Mouse (Mus musculus) G1E (cell line): ENCODE measurements around the gene Samd10. TPM values are rescaled to one million over a fixed set of nuclear protein-coding genes. Genes with fewer than 3 reads are reported as not detected.

Experiments
- ATAC-seq: 2 replicates; pipeline ENCODE4 v1.8.0; 2016; ENCODE audit warnings: mild to moderate bottlenecking; ENCODE audit not compliant: insufficient number of reproducible peaks, poor library complexity, low FRiP score, severe bottlenecking; ENCODE audit errors: extremely low read depth
- DNase-seq: peaks from one replicate; pipeline ENCODE4 v3.0.0; 2012; ENCODE audit warnings: low spot score
- H3K27me3 ChIP-seq: 2 replicates; pipeline ENCODE4 v1.6.1; 2012; ENCODE audit warnings: mild to moderate bottlenecking, low read length, inconsistent platforms; ENCODE audit not compliant: insufficient read depth
- H3K36me3 ChIP-seq: replicated peaks from 2 replicates; pipeline ENCODE3; 2012; ENCODE audit warnings: mild to moderate bottlenecking, inconsistent platforms
- H3K4me1 ChIP-seq: 2 replicates; pipeline ENCODE4 v1.6.1; 2012; ENCODE audit warnings: low read depth, low read length, inconsistent platforms, mixed read lengths; ENCODE audit not compliant: insufficient read depth
- H3K4me3 ChIP-seq: 2 replicates; pipeline ENCODE4 v1.5.1; 2012; ENCODE audit warnings: low read depth, mild to moderate bottlenecking, inconsistent platforms, low read length, moderate library complexity, mixed read lengths
- H3K9me3 ChIP-seq: replicated peaks from 2 replicates; pipeline ENCODE4 v1.6.1; 2012; ENCODE audit warnings: inconsistent platforms
- CTCF ChIP-seq: IDR thresholded peaks from 2 replicates; pipeline ENCODE4 v1.5.1; 2012; ENCODE audit warnings: low read depth, low read length, inconsistent platforms, mixed read lengths
- GATA1 ChIP-seq: IDR thresholded peaks from 2 replicates; pipeline ENCODE4 v1.6.1; 2012; ENCODE audit warnings: borderline replicate concordance, low read length, inconsistent platforms, mixed read lengths
- GATA2 ChIP-seq: IDR thresholded peaks from 2 replicates; pipeline ENCODE4 v1.6.1; 2012; ENCODE audit warnings: low read depth, low read length, inconsistent platforms, borderline replicate concordance
- POLR2AphosphoS5 ChIP-seq: IDR thresholded peaks from 2 replicates; pipeline ENCODE4 v1.6.1; 2012; ENCODE audit warnings: low read depth, low read length, inconsistent platforms; ENCODE audit not compliant: insufficient replicate concordance
- TAL1 ChIP-seq: conservative IDR thresholded peaks from 2 replicates; pipeline ENCODE4 v1.6.1; 2012; ENCODE audit warnings: low read depth, low read length, inconsistent platforms, mixed read lengths
- polyA plus RNA-seq: library from polyadenylated mRNA; stranded (reverse); fragments of >175 nt; gene quantifications from 2 replicates; pipeline ENCODE4 v1.2.3, GENCODE M21; 2012
- total RNA-seq, 2 experiments: library from RNA; stranded (forward) in 1 of 2; stranded (reverse) in 1 of 2; fragments of 200-1000 nt in 1 of 2; fragments of >200 nt in 1 of 2; fragmentation: Nextera tagmentation in 1 of 2; gene quantifications; 2 replicates each; pipeline ENCODE4 v1.2.3; 2014 to 2017

The Samd10 gene
- total RNA-seq (2014; fragmentation: Nextera tagmentation) (10.6 and 16.1 TPM in 2 replicates), total RNA-seq (2017) (2.5 and 3.1 TPM in 2 replicates), polyA plus RNA-seq (7.6 and 9.7 TPM in 2 replicates)

GRCm38 (mm10) chr2:181598454-181599351 is at the start of gene Samd10:
Gene Samd10, minus strand, starts transcription at chr2:181599212.
- Histone ChIP-seq H3K4me3 (peak within 1 kb of the TSS; percentile 81), H3K27me3 (peaks cover 5% of the 10 kb centered on the region; the same call in 1 of the 2 replicates), H3K9me3 (no peaks in the 10 kb centered on the region), H3K36me3 (peaks cover 31% of the 10 kb centered on the region), H3K4me1 (peaks cover 65% of the 10 kb centered on the region)
- no peak for TF ChIP-seq CTCF
- TF ChIP-seq TAL1 = no peak
- TF ChIP-seq POLR2AphosphoS5 = no peak
- TF ChIP-seq GATA2 = no peak
- TF ChIP-seq GATA1 = no peak
- DNase-seq (peak; percentile 64), ATAC-seq (no peak)

- no peaks in the 10 kb centered on the region for H3K27me3 ChIP-seq
- TF ChIP-seq GATA1 = no peak
- no peak for TF ChIP-seq TAL1
- no peak for TF ChIP-seq POLR2AphosphoS5
- TF ChIP-seq GATA2 = no peak
- H3K4me1 ChIP-seq = no peaks in the 10 kb centered on the region
- peaks cover 96% of the 10 kb centered on the region for H3K36me3 ChIP-seq
- no peak overlapping the region for H3K4me3 ChIP-seq
- no peak for ATAC-seq
- H3K9me3 ChIP-seq = no peaks in the 10 kb centered on the region
- no peak for DNase-seq
Measured at GRCm38 (mm10) chr2:181646626-181647472, 47.8 kb upstream of the Samd10 start.

- H3K36me3 ChIP-seq = peaks cover 99% of the 10 kb centered on the region
- DNase-seq (no peak), ATAC-seq (no peak)
- H3K4me1 ChIP-seq = no peaks in the 10 kb centered on the region
- H3K27me3 ChIP-seq = no peaks in the 10 kb centered on the region
- no peaks in the 10 kb centered on the region for H3K9me3 ChIP-seq
- H3K4me3 ChIP-seq = no peak overlapping the region
- no peak for TF ChIP-seq POLR2AphosphoS5
- TF ChIP-seq CTCF = no peak
- no peak for TF ChIP-seq GATA1
- no peak for TF ChIP-seq TAL1
- TF ChIP-seq GATA2 = no peak
Measured at GRCm38 (mm10) chr2:181645666-181646065, 46.7 kb upstream of the Samd10 start.

- Histone ChIP-seq H3K27me3 (no peaks in the 10 kb centered on the region), H3K4me3 (no peak overlapping the region), H3K36me3 (peaks cover 99% of the 10 kb centered on the region), H3K4me1 (no peaks in the 10 kb centered on the region), H3K9me3 (no peaks in the 10 kb centered on the region)
- TF ChIP-seq CTCF (peak; percentile 44; the same call in 1 of the 2 replicates), GATA1 (no peak)
- no peak for DNase-seq
- 0 out of 2 replicates have a peak, but pooled peaks have one; percentile 15 for ATAC-seq
Measured at GRCm38 (mm10) chr2:181644361-181644760, 45.3 kb upstream of the Samd10 start.

- TF ChIP-seq GATA2 = no peak
- no peak for TF ChIP-seq POLR2AphosphoS5
- TF ChIP-seq TAL1 = no peak
- no peak for TF ChIP-seq GATA1
- TF ChIP-seq CTCF = no peak
- ATAC-seq = no peak
- Histone ChIP-seq H3K9me3 (no peaks in the 10 kb centered on the region), H3K36me3 (peaks cover 92% of the 10 kb centered on the region), H3K4me1 (no peaks in the 10 kb centered on the region), H3K27me3 (no peaks in the 10 kb centered on the region), H3K4me3 (no peak overlapping the region)
- no peak for DNase-seq
Measured at GRCm38 (mm10) chr2:181635865-181636264, 36.9 kb upstream of the Samd10 start.

- DNase-seq (no peak), ATAC-seq (no peak)
- H3K27me3 ChIP-seq = no peaks in the 10 kb centered on the region
- TF ChIP-seq CTCF (no peak), GATA2 (no peak), GATA1 (no peak)
- H3K4me3 ChIP-seq = no peak overlapping the region
- no peaks in the 10 kb centered on the region for H3K9me3 ChIP-seq
- peaks cover 92% of the 10 kb centered on the region for H3K36me3 ChIP-seq
- peaks cover 9% of the 10 kb centered on the region for H3K4me1 ChIP-seq
Measured at GRCm38 (mm10) chr2:181632624-181633023, 33.6 kb upstream of the Samd10 start.
